Mouse (Mus musculus) thymus, adult 2 months (tissue): ENCODE measurements at regions not wholly inside any gene's neighbourhood (a gene's known extent, or its start where the extent isn't known, plus 50 kb on each side); places are given as distances from the start of the nearest gene placed in this dataset.

Source experiments
- CTCF ChIP-seq: fragments of 200-500 bp; IDR thresholded peaks from 2 replicates; pipeline ENCODE4 v1.5.1; 2012; ENCODE audit warnings: mild to moderate bottlenecking, control low read depth, low read length, moderate library complexity, borderline replicate concordance; ENCODE audit not compliant: control insufficient read depth, poor library complexity, insufficient read depth; ENCODE audit errors: extremely low read depth
- POLR2A ChIP-seq: fragments of 200-500 bp; IDR thresholded peaks from 2 replicates; pipeline ENCODE4 v1.6.1; 2012; ENCODE audit warnings: mild to moderate bottlenecking, low read length, control low read depth, moderate library complexity; ENCODE audit not compliant: control insufficient read depth, poor library complexity, insufficient read depth; ENCODE audit errors: extremely low read depth

DNA sequence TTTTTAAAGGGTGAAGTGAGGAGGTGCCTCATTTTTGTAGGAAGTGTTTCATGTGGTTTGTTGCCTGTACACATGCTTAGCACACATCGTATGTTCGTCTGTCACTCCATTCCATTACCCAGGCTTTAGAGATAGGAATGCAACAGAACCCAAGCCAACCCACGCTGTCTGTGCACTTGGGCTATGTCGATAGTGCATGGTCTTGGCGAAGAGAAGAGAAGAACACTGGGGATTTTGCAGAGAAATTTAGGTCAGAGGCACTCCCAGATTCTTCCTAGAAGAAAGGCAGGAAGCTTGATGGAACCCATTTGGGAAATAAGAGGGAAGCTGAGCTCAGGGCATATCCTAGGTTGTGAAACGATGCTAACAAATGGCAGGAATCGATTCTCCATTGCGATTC, 103.7 kb upstream of the Tgfbr2 start:
- TF ChIP-seq POLR2A (no peak), CTCF (no peak)
